Mouse (Mus musculus) heart, embryonic 11.5 days (tissue): Measurements from ENCODE around the gene Slc4a1ap. TPM values are rescaled to one million over a fixed set of nuclear protein-coding genes. Genes with fewer than 3 reads are reported as not detected.
"Not testable (repeated sequence)": the region's sequence is repeated elsewhere in the genome, so short reads cannot be mapped to it uniquely, and the experiment has no call there.

ENCODE experiments used
- ATAC-seq: fragments of 200-750 bp; cut with Nextera tagmentation; replicated peaks from 2 replicates; pipeline ENCODE4 v1.8.0; 2017; ENCODE audit warnings: moderate library complexity; ENCODE audit not compliant: insufficient number of reproducible peaks, low FRiP score, low TSS enrichment
- H3K27ac ChIP-seq: fragments of 300-500 bp; sonication (generic); 2 replicates; pipeline ENCODE4 v1.5.1; 2014; ENCODE audit warnings: mild to moderate bottlenecking, low read depth, low read length
- H3K27me3 ChIP-seq: fragments of 300-500 bp; sonication (generic); 2 replicates; pipeline ENCODE4 v1.6.1; 2014; ENCODE audit warnings: mild to moderate bottlenecking, low read length, mixed read lengths; ENCODE audit not compliant: control insufficient read depth, insufficient read depth
- H3K36me3 ChIP-seq: fragments of 300-500 bp; sonication (generic); 2 replicates; pipeline ENCODE4 v1.6.1; 2014; ENCODE audit warnings: mild to moderate bottlenecking, low read length, moderate library complexity, mixed read lengths; ENCODE audit not compliant: control insufficient read depth, insufficient read depth
- H3K4me1 ChIP-seq: fragments of 300-500 bp; sonication (generic); 2 replicates; pipeline ENCODE4 v1.6.1; 2014; ENCODE audit warnings: low read length; ENCODE audit not compliant: control insufficient read depth, insufficient read depth
- H3K4me2 ChIP-seq: fragments of 300-500 bp; sonication (generic); 2 replicates; pipeline ENCODE4 v1.6.1; 2014; ENCODE audit warnings: mild to moderate bottlenecking, moderate library complexity
- H3K4me3 ChIP-seq: fragments of 300-500 bp; sonication (generic); 2 replicates; pipeline ENCODE4 v1.5.1; 2014; ENCODE audit warnings: low read depth, low read length
- H3K9ac ChIP-seq: fragments of 300-500 bp; sonication (generic); 2 replicates; pipeline ENCODE4 v1.6.1; 2014; ENCODE audit warnings: mild to moderate bottlenecking, low read depth, low read length, moderate library complexity
- H3K9me3 ChIP-seq: fragments of 300-500 bp; sonication (generic); replicated peaks from 2 replicates; pipeline ENCODE4 v1.6.1; 2016; ENCODE audit warnings: low read length; ENCODE audit not compliant: control insufficient read depth
- WGBS: fragments of 180-500 bp; shearing (Covaris S2); extraction: QIAGEN DNeasy Blood & Tissue Kit; methylation state at CpG from one replicate; pipeline ENCODE4 v1.1.7; 2014; ENCODE audit not compliant: insufficient replicate concordance; 5-methylcytosine and 5-hydroxymethylcytosine counted together
- polyA plus RNA-seq: library from polyadenylated mRNA; unstranded; fragments of >200 nt; fragmentation: Nextera tagmentation; extraction: Ambion mirVana; gene quantifications from 2 replicates; pipeline ENCODE4 v1.2.1, GENCODE M21; 2014

Slc4a1ap gene
- polyA plus RNA-seq, 1 experiment from 2014 or later: 25.2 TPM

DNA sequence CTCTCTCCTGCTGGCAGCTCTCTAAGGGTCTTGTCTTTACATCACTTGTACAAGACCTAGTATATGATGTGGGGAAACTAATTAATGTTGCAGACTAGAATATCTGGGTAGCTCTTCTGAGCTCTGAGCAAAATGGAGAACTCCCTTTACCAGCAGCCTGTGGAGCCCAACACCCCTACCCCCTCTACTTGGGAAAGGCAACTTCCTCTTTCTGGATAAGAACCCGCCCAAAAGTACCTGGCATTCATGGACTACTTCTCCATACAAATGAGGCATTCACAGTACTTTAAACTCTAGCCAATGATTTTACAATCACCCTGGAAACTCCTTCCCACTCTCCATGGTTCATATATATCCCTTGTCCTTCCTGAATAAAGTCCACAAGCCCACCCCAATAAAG, 14.3 kb upstream of the Slc4a1ap start:
- H3K27ac ChIP-seq: no peak overlapping the region
- H3K9me3 ChIP-seq: no peaks in the 10 kb centered on the region
- H3K27me3 ChIP-seq: no peaks in the 10 kb centered on the region
- H3K4me2 ChIP-seq: no peak overlapping the region
- H3K9ac ChIP-seq: no peak overlapping the region
- 68% methylated on average over 1 of the region's 1 CpGs for WGBS
- H3K36me3 ChIP-seq: peaks cover 21% of the 10 kb centered on the region
- ATAC-seq: no peak
- no peaks in the 10 kb centered on the region for H3K4me1 ChIP-seq
- no peak overlapping the region for H3K4me3 ChIP-seq

DNA sequence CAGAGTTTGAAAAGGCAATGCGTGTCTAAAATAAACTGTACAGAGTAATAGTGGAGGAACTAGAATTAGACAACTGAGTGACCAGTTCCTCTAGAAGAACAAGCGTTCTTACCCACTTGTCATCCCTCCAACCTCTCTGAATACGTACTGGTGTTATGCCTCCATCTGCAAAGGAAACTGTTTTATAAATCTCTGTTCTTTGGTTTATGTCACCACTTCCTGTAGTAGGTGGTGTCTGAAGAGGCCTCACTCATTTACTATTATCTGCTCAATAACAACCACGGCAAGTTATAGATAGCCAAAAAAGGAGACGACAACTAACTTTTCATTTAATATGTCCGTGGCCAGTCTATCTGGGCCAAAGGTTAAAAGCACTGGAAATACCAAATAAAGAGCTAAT, 6.2 kb upstream of the Slc4a1ap start:
- H3K4me1 ChIP-seq: no peaks in the 10 kb centered on the region
- H3K4me2 ChIP-seq: no peak overlapping the region
- ATAC-seq: no peak
- no peak overlapping the region for H3K9ac ChIP-seq
- no peaks in the 10 kb centered on the region for H3K27me3 ChIP-seq
- H3K9me3 ChIP-seq: no peaks in the 10 kb centered on the region
- no peak overlapping the region for H3K4me3 ChIP-seq
- 88% methylated on average over 6 of the region's 6 CpGs for WGBS
- no peak overlapping the region for H3K27ac ChIP-seq
- peaks cover 26% of the 10 kb centered on the region for H3K36me3 ChIP-seq

DNA sequence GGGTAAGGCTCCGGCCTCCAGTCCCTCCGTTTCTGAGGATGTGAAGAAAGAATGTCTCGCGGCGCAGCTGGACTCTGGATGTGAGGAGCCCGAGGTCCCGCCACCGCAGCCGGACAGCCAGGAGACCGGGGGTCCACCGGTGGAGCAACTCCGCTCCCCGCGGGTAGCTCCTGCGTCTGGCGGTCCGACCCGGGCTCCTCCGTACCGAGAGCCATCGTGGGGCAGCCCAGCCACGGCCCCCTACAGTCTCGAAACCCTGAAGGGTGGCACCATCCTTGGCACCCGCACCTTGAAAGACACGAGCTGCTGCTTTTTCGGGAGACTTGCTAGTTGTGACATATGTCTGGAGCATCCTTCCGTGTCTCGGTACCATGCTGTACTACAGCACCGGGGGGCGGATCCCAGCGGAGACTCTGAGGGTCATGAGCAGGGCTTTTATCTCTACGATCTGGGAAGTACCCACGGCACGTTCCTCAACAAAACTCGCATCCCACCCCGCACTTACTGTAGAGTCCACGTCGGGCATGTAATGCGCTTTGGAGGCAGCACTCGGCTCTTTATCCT, 404 bp downstream of the Slc4a1ap start:
- Histone ChIP-seq H3K4me2 (peak overlapping the region; percentile 99), H3K9ac (peak overlapping the region; percentile 91), H3K9me3 (no peaks in the 10 kb centered on the region), H3K27me3 (no peaks in the 10 kb centered on the region), H3K36me3 (peaks cover 17% of the 10 kb centered on the region), H3K4me3 (peak overlapping the region; percentile 99), H3K27ac (no peak overlapping the region; the same call in 1 of the 2 replicates), H3K4me1 (peaks cover 10% of the 10 kb centered on the region; the same call in 1 of the 2 replicates)
- WGBS: 3% methylated on average over 40 of the region's 40 CpGs
- 0 out of 2 replicates have a peak, but pooled peaks have one; percentile 31 for ATAC-seq

DNA sequence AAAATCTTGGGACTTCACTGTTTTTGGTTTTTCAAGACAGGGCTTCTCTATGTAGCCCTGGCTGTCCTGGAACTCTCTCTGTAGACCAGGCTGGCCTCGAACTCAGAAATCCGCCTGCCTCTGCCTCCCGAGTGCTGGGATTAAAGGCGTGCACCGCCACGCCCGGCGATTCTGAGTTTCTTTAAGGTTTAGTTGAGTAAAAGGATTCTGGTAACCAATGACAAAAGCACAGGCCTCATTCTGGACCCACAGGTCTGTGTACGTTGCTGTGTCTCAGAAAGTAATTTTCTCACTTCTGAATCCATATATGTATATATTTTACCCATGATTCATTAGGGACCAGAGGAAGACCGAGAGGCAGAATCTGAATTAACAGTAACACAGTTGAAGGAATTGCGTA, 912 bp downstream of the Slc4a1ap start, which contains the start of gene Supt7l:
Gene Supt7l (minus strand): TSS at position 101 of the 400 bp plus-strand sequence.
- Histone ChIP-seq H3K4me2 (peak within 1 kb of the TSS; percentile 99), H3K4me3 (peak within 1 kb of the TSS; percentile 99), H3K36me3 (peaks cover 13% of the 10 kb centered on the region), H3K27ac (peak within 1 kb of the TSS; percentile 74), H3K4me1 (peaks cover 10% of the 10 kb centered on the region; the same call in 1 of the 2 replicates), H3K9ac (peak within 1 kb of the TSS; percentile 91)
- not testable (repeated sequence) for H3K9me3 ChIP-seq, H3K27me3 ChIP-seq, ATAC-seq
- 70% methylated on average over 11 of the region's 11 CpGs for WGBS

DNA sequence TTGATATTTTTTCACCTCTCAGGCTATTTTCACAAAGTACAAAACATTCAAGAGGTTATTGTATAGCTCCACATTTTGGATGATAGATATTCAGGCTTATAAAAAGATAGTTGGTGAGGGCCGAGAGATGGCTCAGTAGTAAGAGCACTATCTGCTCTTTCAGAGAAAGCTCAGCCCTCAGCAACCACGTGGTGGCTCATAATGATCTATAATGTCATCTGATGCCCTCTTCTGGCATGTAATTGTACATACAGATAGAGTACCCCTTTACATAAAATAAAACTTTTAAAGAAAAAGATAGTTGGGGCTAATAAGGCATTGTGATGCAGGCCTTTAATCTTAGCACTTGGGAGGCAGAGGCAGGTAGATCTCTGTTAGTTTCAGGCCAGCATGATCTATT, 1.8 kb downstream of the Slc4a1ap start:
- WGBS: 60% methylated on average over 2 of the region's 2 CpGs
- peaks cover 10% of the 10 kb centered on the region; the same call in 1 of the 2 replicates for H3K4me1 ChIP-seq
- H3K36me3 ChIP-seq: peaks cover 14% of the 10 kb centered on the region
- no peaks in the 10 kb centered on the region for H3K27me3 ChIP-seq
- no peak overlapping the region for H3K27ac ChIP-seq
- H3K9ac ChIP-seq: no peak overlapping the region
- H3K4me2 ChIP-seq: no peak overlapping the region
- no peak overlapping the region for H3K4me3 ChIP-seq
- H3K9me3 ChIP-seq: no peaks in the 10 kb centered on the region
- no peak for ATAC-seq

DNA sequence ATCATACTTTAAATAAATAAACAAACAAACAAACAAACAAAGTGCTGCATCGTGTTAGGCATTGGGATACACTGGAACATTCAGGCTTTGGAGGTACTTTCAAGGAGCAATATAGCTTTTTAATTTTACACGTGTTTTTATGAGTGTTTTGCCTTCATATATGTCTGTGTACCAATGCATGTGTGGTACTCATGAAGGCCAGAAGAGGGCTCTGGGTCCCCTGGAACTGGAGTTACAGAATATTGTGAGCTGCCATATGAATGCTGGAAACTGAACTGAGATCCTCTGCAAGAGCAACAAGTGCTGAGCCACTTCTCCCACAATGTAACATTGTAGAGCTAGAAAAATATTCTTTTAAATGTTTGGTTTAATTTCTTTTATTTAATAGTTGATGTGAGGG, 8.4 kb downstream of the Slc4a1ap start:
- Histone ChIP-seq H3K4me2 (no peak overlapping the region), H3K9ac (no peak overlapping the region), H3K9me3 (no peaks in the 10 kb centered on the region), H3K27ac (no peak overlapping the region), H3K4me1 (no peaks in the 10 kb centered on the region), H3K4me3 (no peak overlapping the region), H3K36me3 (peaks cover 24% of the 10 kb centered on the region), H3K27me3 (no peaks in the 10 kb centered on the region)
- no peak for ATAC-seq
- WGBS: 88% methylated on average over 2 of the region's 2 CpGs

DNA sequence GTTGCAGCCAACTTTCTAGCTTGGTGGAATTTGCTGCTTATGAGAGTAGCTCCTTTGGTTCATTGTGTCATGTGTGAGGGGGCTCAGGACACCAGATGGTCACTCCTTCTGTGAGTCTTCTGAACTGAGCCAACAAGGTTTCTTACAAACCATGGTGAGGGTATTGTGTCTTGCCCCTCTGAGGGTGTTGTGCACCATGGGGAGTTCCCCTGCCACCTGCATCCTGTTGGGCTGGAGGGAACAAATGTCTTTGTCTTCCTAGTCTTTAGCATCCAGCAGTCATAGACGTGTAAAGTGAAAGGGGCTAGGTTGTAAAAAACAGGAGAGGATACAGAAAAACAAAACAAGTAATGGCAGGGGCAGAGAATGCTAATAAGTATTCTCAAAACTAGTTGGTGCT, 32.6 kb downstream of the Slc4a1ap start:
- Histone ChIP-seq H3K36me3 (peaks cover 8% of the 10 kb centered on the region), H3K27ac (no peak overlapping the region), H3K9me3 (no peaks in the 10 kb centered on the region), H3K27me3 (no peaks in the 10 kb centered on the region), H3K4me2 (no peak overlapping the region), H3K4me3 (no peak overlapping the region), H3K4me1 (peaks cover 4% of the 10 kb centered on the region), H3K9ac (no peak overlapping the region)
- WGBS: 56% methylated on average over 1 of the region's 1 CpGs
- ATAC-seq: no peak

DNA sequence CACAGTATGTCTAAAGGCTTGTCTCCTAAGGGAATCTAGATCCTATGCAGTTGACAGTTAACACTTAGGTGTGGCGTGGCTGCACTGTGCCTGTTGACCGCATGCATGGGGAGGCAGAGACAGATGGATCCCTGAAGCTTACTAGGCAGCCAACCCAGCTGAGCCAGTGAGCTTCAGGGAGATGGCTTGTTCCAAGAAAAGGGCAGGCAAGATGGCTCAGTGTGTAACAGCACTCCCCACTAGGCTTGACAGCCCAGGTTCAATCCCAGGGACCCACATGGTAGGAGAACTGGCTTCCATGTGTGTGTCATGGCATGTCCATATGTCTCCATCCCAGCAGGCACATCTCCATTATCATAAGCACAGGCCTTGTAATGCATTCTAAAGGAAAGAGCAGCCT, 33.6 kb downstream of the Slc4a1ap start:
- H3K4me2 ChIP-seq: no peak overlapping the region
- no peak overlapping the region for H3K9ac ChIP-seq
- no peaks in the 10 kb centered on the region for H3K9me3 ChIP-seq
- H3K36me3 ChIP-seq: peaks cover 8% of the 10 kb centered on the region
- H3K4me3 ChIP-seq: no peak overlapping the region
- H3K27me3 ChIP-seq: no peaks in the 10 kb centered on the region
- H3K4me1 ChIP-seq: peaks cover 10% of the 10 kb centered on the region
- ATAC-seq: no peak
- no peak overlapping the region for H3K27ac ChIP-seq
- WGBS: 93% methylated on average over 2 of the region's 2 CpGs

DNA sequence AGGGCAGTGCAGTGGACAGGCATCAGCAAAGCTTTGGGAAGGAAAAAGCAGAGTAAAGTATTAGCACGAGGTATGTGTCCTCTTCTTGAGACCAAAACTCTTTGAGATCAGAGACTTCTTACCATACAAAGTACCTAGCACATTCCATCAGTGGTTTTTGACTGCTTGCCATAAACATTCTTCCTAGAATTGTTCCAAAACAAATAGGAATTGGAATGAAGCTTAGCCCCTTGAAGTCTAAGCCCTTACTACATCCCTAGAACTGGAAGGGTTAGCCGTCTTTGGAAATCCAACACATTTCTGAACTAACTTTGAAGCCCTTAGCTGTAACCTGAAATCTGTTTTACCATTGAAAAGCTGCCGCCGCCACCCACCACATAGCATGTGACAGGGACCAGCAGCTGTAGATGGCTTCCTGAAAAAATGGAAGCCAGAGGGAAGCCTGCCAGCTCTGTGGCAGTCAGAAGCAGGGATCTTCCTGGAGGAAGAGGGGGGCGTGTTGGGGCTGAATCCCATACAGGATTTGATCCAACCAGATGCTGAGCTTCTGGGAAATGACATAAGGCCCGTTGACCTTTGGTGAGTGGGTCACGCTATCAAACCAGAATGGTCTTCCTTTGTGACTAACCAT, 35.4 kb downstream of the Slc4a1ap start:
- no peaks in the 10 kb centered on the region for H3K9me3 ChIP-seq
- no peak overlapping the region for H3K27ac ChIP-seq
- H3K4me1 ChIP-seq: peaks cover 11% of the 10 kb centered on the region
- no peak for ATAC-seq
- H3K4me3 ChIP-seq: no peak overlapping the region
- H3K9ac ChIP-seq: no peak overlapping the region
- no peak overlapping the region for H3K4me2 ChIP-seq
- 77% methylated on average over 7 of the region's 7 CpGs for WGBS
- H3K27me3 ChIP-seq: no peaks in the 10 kb centered on the region
- H3K36me3 ChIP-seq: peaks cover under 1% of the 10 kb centered on the region
